Mouse (Mus musculus) MEL (cell line): Measurements from ENCODE around the gene Olfr1513. TPM values are rescaled to one million over a fixed set of nuclear protein-coding genes. Genes with fewer than 3 reads are reported as not detected.

Source experiments
- DNase-seq: peaks from one replicate; pipeline ENCODE4 v3.0.0; 2011; ENCODE audit warnings: low read depth, low spot score
- H3K27ac ChIP-seq: 2 replicates; pipeline ENCODE4 v1.5.1; 2012; ENCODE audit warnings: low read depth, mild to moderate bottlenecking, control low read depth, low read length, moderate library complexity; ENCODE audit not compliant: control insufficient read depth
- H3K27me3 ChIP-seq, 2 experiments: fragments of 150-350 bp in 1 of 2; sonication (generic) in 1 of 2; 2 replicates each; pipeline ENCODE4 v1.6.1; 2012; ENCODE audit warnings: low read length in 2 of 2, mild to moderate bottlenecking in 2 of 2, improper control_type of control experiment in 1 of 2, moderate library complexity in 1 of 2; ENCODE audit not compliant: insufficient read depth in 2 of 2, control insufficient read depth in 1 of 2
- H3K36me3 ChIP-seq, 2 experiments: 2 replicates each; pipeline ENCODE4 v1.6.1; 2012 to 2014; ENCODE audit warnings: low read length in 2 of 2, improper control_type of control experiment in 1 of 2, inconsistent platforms in 1 of 2, mild to moderate bottlenecking in 1 of 2; ENCODE audit not compliant: insufficient read depth in 2 of 2, control insufficient read depth in 1 of 2
- H3K4me1 ChIP-seq, 2 experiments: fragments of 150-350 bp in 1 of 2; sonication (generic) in 1 of 2; 2 replicates each; pipeline ENCODE4 v1.6.1; 2012; ENCODE audit warnings: low read length in 2 of 2, improper control_type of control experiment in 1 of 2, mild to moderate bottlenecking in 1 of 2; ENCODE audit not compliant: insufficient read depth in 2 of 2, control insufficient read depth in 1 of 2
- H3K4me3 ChIP-seq, 2 experiments: fragments of 150-350 bp in 1 of 2; sonication (generic) in 1 of 2; 2 replicates each; pipeline ENCODE4 v1.5.1; 2012; ENCODE audit warnings: low read depth in 2 of 2, low read length in 2 of 2, mild to moderate bottlenecking in 2 of 2, moderate library complexity in 2 of 2, control low read depth in 1 of 2, improper control_type of control experiment in 1 of 2; ENCODE audit not compliant: control insufficient read depth in 1 of 2, insufficient read depth in 1 of 2
- H3K79me2 ChIP-seq: 2 replicates; pipeline ENCODE4 v1.6.1; 2012; ENCODE audit warnings: mild to moderate bottlenecking, low read length, moderate library complexity; ENCODE audit not compliant: control insufficient read depth, poor library complexity, insufficient read depth
- H3K9ac ChIP-seq: 2 replicates; pipeline ENCODE4 v1.6.1; 2012; ENCODE audit warnings: low read depth, mild to moderate bottlenecking, control low read depth, low read length, moderate library complexity; ENCODE audit not compliant: control insufficient read depth, poor library complexity, severe bottlenecking
- H3K9me3 ChIP-seq: fragments of 150-350 bp; sonication (generic); replicated peaks from 2 replicates; pipeline ENCODE4 v1.6.1; 2012; ENCODE audit warnings: mild to moderate bottlenecking, low read length, improper control_type of control experiment, moderate library complexity; ENCODE audit not compliant: insufficient read depth
- CHD1 ChIP-seq: IDR thresholded peaks from 2 replicates; pipeline ENCODE4 v1.6.1; 2012; ENCODE audit warnings: low read depth, mild to moderate bottlenecking, inconsistent platforms, low read length, improper control_type of control experiment
- CHD2 ChIP-seq: IDR thresholded peaks from 2 replicates; pipeline ENCODE4 v1.6.1; 2011; ENCODE audit warnings: low read length, improper control_type of control experiment
- CTCF ChIP-seq, 3 experiments: IDR thresholded peaks in 2 of 3; conservative IDR thresholded peaks in 1 of 3; 2 replicates each; pipeline ENCODE4 v1.5.1; 2011 to 2012; ENCODE audit warnings: low read length in 3 of 3, low read depth in 2 of 3, mild to moderate bottlenecking in 2 of 3, improper control_type of control experiment in 1 of 3, inconsistent platforms in 1 of 3, mixed read lengths in 1 of 3, moderate library complexity in 1 of 3; ENCODE audit not compliant: control insufficient read depth in 1 of 3, insufficient read depth in 1 of 3, poor library complexity in 1 of 3, severe bottlenecking in 1 of 3
- ELF1 ChIP-seq: IDR thresholded peaks from 2 replicates; pipeline ENCODE4 v1.6.1; 2014; ENCODE audit warnings: low read depth, mild to moderate bottlenecking, inconsistent platforms, low read length, improper control_type of control experiment, moderate library complexity
- GABPA ChIP-seq: IDR thresholded peaks from 2 replicates; pipeline ENCODE4 v1.6.1; 2012; ENCODE audit warnings: low read depth, mild to moderate bottlenecking, inconsistent platforms, low read length, improper control_type of control experiment, moderate library complexity
- GATA1 ChIP-seq: IDR thresholded peaks from 2 replicates; pipeline ENCODE4 v1.6.1; 2011; ENCODE audit warnings: low read depth, low read length, improper control_type of control experiment
- HCFC1 ChIP-seq: IDR thresholded peaks from 2 replicates; pipeline ENCODE4 v1.6.1; 2012; ENCODE audit warnings: low read depth, mild to moderate bottlenecking, inconsistent platforms, low read length, improper control_type of control experiment, moderate library complexity
- JUND ChIP-seq: IDR thresholded peaks from 2 replicates; pipeline ENCODE4 v1.6.1; 2011; ENCODE audit warnings: low read depth, mild to moderate bottlenecking, improper control_type of control experiment, low read length
- KAT2A ChIP-seq: conservative IDR thresholded peaks from 2 replicates; pipeline ENCODE4 v1.6.1; 2012; ENCODE audit warnings: low read depth, low read length, improper control_type of control experiment, inconsistent platforms
- MAFK ChIP-seq: IDR thresholded peaks from 2 replicates; pipeline ENCODE4 v1.6.1; 2011; ENCODE audit warnings: low read depth, mild to moderate bottlenecking, low read length, improper control_type of control experiment, borderline replicate concordance
- MAX ChIP-seq: IDR thresholded peaks from 2 replicates; pipeline ENCODE4 v1.6.1; 2011; ENCODE audit warnings: low read length, improper control_type of control experiment
- MYB ChIP-seq: IDR thresholded peaks from 2 replicates; pipeline ENCODE4 v1.6.1; 2011; ENCODE audit warnings: mild to moderate bottlenecking, low read depth, low read length, improper control_type of control experiment
- MYC ChIP-seq: IDR thresholded peaks from 2 replicates; pipeline ENCODE4 v1.6.1; 2011; ENCODE audit warnings: low read depth, mild to moderate bottlenecking, low read length, improper control_type of control experiment, moderate library complexity
- NELFE ChIP-seq: IDR thresholded peaks from 2 replicates; pipeline ENCODE4 v1.6.1; 2011; ENCODE audit warnings: low read depth, low read length, improper control_type of control experiment
- NRF1 ChIP-seq: IDR thresholded peaks from 2 replicates; pipeline ENCODE4 v1.6.1; 2014; ENCODE audit warnings: low read depth, mild to moderate bottlenecking, inconsistent platforms, low read length, improper control_type of control experiment, moderate library complexity; ENCODE audit not compliant: poor library complexity, insufficient read depth, severe bottlenecking
- POLR2A ChIP-seq, 2 experiments: IDR thresholded peaks; 2 replicates each; pipeline ENCODE4 v1.6.1; 2011 to 2012; ENCODE audit warnings: low read length in 2 of 2, mild to moderate bottlenecking in 2 of 2, control low read depth in 1 of 2, improper control_type of control experiment in 1 of 2, low read depth in 1 of 2, moderate library complexity in 1 of 2; ENCODE audit not compliant: control insufficient read depth in 1 of 2, insufficient read depth in 1 of 2, poor library complexity in 1 of 2
- POLR2AphosphoS5 ChIP-seq: IDR thresholded peaks from 2 replicates; pipeline ENCODE4 v1.6.1; 2012; ENCODE audit warnings: low read depth, borderline replicate concordance, mild to moderate bottlenecking, inconsistent platforms, low read length, moderate library complexity, mixed read lengths
- RAD21 ChIP-seq: IDR thresholded peaks from 2 replicates; pipeline ENCODE4 v1.6.1; 2011; ENCODE audit warnings: mild to moderate bottlenecking, low read depth, low read length, improper control_type of control experiment
- SIN3A ChIP-seq: IDR thresholded peaks from 2 replicates; pipeline ENCODE4 v1.6.1; 2012; ENCODE audit warnings: low read length, improper control_type of control experiment, inconsistent platforms
- SMC3 ChIP-seq: IDR thresholded peaks from 2 replicates; pipeline ENCODE4 v1.6.1; 2011; ENCODE audit warnings: low read depth, low read length, improper control_type of control experiment
- TAL1 ChIP-seq: IDR thresholded peaks from 2 replicates; pipeline ENCODE4 v1.6.1; 2012; ENCODE audit warnings: mild to moderate bottlenecking, inconsistent platforms, low read length, moderate library complexity, mixed read lengths
- TBP ChIP-seq: IDR thresholded peaks from 2 replicates; pipeline ENCODE4 v1.8.0; 2011; ENCODE audit warnings: low read depth, low read length, improper control_type of control experiment
- TCF12 ChIP-seq: IDR thresholded peaks from 2 replicates; pipeline ENCODE4 v1.6.1; 2014; ENCODE audit warnings: low read depth, mild to moderate bottlenecking, inconsistent platforms, low read length, improper control_type of control experiment, moderate library complexity
- ZC3H11A ChIP-seq: IDR thresholded peaks from 2 replicates; pipeline ENCODE4 v1.6.1; 2012; ENCODE audit warnings: low read depth, mild to moderate bottlenecking, inconsistent platforms, low read length, improper control_type of control experiment
- ZMIZ1 ChIP-seq: IDR thresholded peaks from 2 replicates; pipeline ENCODE4 v1.6.1; 2012; ENCODE audit warnings: low read depth, mild to moderate bottlenecking, inconsistent platforms, low read length, improper control_type of control experiment, moderate library complexity
- ZNF384 ChIP-seq: IDR thresholded peaks from 2 replicates; pipeline ENCODE4 v1.6.1; 2012; ENCODE audit warnings: low read depth, mild to moderate bottlenecking, inconsistent platforms, low read length, improper control_type of control experiment
- polyA plus RNA-seq, 2 experiments: library from polyadenylated mRNA; stranded (reverse) in 1 of 2; unstranded in 1 of 2; fragments of >175 nt in 1 of 2; fragments of >200 nt in 1 of 2; gene quantifications; 2 replicates each; pipeline versions ENCODE4 v1.2.1 to v1.2.4; 2012; ENCODE audit warnings: low replicate concordance in 2 of 2, low read depth in 1 of 2; ENCODE audit not compliant: insufficient read length in 2 of 2, insufficient read depth in 1 of 2, missing spikeins in 1 of 2
- total RNA-seq: library from RNA; depleted of rRNA; stranded (reverse); fragments of 300-350 nt; gene quantifications from 2 replicates; pipeline ENCODE4 v1.2.3, GENCODE M21; 2012

Gene Olfr1513
- total and polyA plus RNA-seq, 3 experiments = 0.08 TPM; not detected in 2

DNA sequence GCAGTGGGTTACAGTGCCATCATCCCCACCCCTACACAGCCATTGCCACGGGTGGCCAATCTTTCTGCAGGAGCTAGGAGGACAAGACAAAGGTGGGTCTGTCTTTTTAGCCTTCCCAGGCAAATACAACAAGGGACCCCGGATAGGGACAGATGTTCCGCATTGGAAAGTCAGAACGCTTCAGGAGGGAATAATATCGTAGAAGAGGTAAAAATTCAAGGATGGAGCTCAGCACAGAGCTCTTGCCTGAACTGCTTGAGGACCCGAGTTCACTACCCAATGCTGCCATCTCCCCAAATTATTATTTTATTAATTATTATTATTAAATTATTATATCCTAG is 16.7 kb downstream of the Olfr1513 start:
- no peaks in the 10 kb centered on the region; a peak in 1 of 4 replicates for H3K36me3 ChIP-seq
- H3K27ac ChIP-seq = no peak overlapping the region
- peaks cover 2 to 3% of the 10 kb centered on the region in 2 experiments; a peak in 3 of 4 replicates for H3K27me3 ChIP-seq
- DNase-seq = no peak
- H3K79me2 ChIP-seq = no peaks in the 10 kb centered on the region
- TF ChIP-seq NRF1 (no peak), RAD21 (no peak), CHD1 (no peak), SIN3A (no peak), ZC3H11A (no peak), GATA1 (no peak), GABPA (no peak), TAL1 (no peak), HCFC1 (no peak), KAT2A (no peak)
- H3K4me1 ChIP-seq = peaks cover 0 to 4% of the 10 kb centered on the region in 2 experiments; a peak in 1 of 4 replicates
- H3K9me3 ChIP-seq = no peaks in the 10 kb centered on the region
- H3K4me3 ChIP-seq = no peak overlapping the region
- H3K9ac ChIP-seq = no peak overlapping the region

DNA sequence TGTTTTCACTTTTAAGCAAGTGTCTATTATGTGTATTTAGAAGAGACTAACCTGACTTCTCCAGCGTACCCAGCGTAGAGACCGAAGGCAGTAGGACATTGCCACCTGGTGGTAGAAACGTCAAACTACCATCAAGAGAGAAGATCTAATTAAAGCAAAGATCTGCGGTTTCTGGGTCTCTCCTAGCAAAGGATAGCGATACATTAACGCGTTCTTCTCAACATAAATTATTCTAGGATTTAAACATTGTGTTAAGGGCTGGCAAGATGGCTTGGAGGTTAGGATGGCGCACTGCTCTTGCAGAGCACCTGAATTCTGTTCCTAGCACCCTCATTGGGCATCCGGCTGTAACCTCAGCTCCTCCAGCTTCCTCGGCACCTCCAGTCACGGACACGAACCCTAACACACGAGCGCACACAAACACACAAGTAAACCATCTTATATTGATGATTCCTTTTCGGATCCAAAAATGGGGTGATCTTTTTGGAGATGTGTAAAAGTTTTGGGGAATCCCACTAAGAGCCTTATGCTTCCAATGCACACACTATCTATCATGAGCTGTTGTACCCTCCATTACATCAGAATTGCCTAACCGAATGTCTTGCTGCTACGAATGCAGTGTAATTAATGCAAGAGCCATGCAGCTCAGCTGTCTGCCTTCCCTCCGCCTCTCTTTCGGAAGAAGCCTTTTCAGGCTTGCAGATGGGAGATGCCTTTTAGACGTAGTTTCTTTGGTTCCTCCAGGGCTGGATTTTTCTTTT is 17.3 kb downstream of the Olfr1513 start:
- Histone ChIP-seq H3K27ac (no peak overlapping the region), H3K9ac (no peak overlapping the region), H3K79me2 (no peaks in the 10 kb centered on the region), H3K4me3 (peak overlapping the region; percentile 10 to 37; a peak in 3 of 4 replicates), H3K9me3 (no peaks in the 10 kb centered on the region), H3K27me3 (peaks cover 3% of the 10 kb centered on the region in 2 experiments; a peak in 3 of 4 replicates), H3K36me3 (no peaks in the 10 kb centered on the region; a peak in 1 of 4 replicates), H3K4me1 (peaks cover 0 to 3% of the 10 kb centered on the region in 2 experiments; a peak in 1 of 4 replicates)
- no peak for TF ChIP-seq GATA1
- TF ChIP-seq ELF1 = no peak
- no peak for TF ChIP-seq NELFE
- TF ChIP-seq POLR2AphosphoS5 = no peak
- TF ChIP-seq RAD21 = peak; percentile 95
- TF ChIP-seq POLR2A (IDR thresholded peaks at IDR 0.05; ENCODE audit: control insufficient read depth in 1 of 2, insufficient read depth in 1 of 2, low read depth in 1 of 2, low read length in 2 of 2, poor library complexity in 1 of 2) = no peak
- no peak for TF ChIP-seq ZNF384
- peak; percentile 78 to 95 (median 78) for TF ChIP-seq CTCF (IDR thresholded peaks at IDR 0.05 in 2 of 3, conservative IDR thresholded peaks at IDR 0.05 in 1 of 3; ENCODE audit: control insufficient read depth in 1 of 3, insufficient read depth in 1 of 3, low read depth in 2 of 3, low read length in 3 of 3, poor library complexity in 1 of 3, severe bottlenecking in 1 of 3)
- TF ChIP-seq MAX = no peak
- TF ChIP-seq SIN3A = peak; percentile 51
- no peak for TF ChIP-seq TCF12
- no peak for TF ChIP-seq GABPA
- no peak for TF ChIP-seq MYB
- peak; percentile 94 for TF ChIP-seq ZC3H11A
- peak; percentile 46; the same call in 1 of the 2 replicates for TF ChIP-seq JUND
- TF ChIP-seq HCFC1 = no peak
- peak; percentile 95 for TF ChIP-seq SMC3
- no peak for TF ChIP-seq TBP
- TF ChIP-seq MYC = 0 out of 2 replicates have a peak, but pooled peaks have one; percentile 17
- TF ChIP-seq ZMIZ1 = no peak
- TF ChIP-seq MAFK = no peak
- no peak for TF ChIP-seq CHD2
- DNase-seq = peak; percentile 86
